Mouse (Mus musculus) ES-E14 (cell line): ENCODE data around the gene Ldb3. TPM values are rescaled to one million over a fixed set of nuclear protein-coding genes. Genes with fewer than 3 reads are reported as not detected.
A peak's percentile ranks its signal among the peaks of the same experiment; 100 is the strongest.

Experiments
- DNase-seq: peaks from one replicate; pipeline ENCODE4 v3.0.0-alpha.2; 2013; ENCODE audit warnings: low read depth, low spot score
- H3K27ac ChIP-seq: 2 replicates; pipeline ENCODE4 v1.5.1; 2012; ENCODE audit warnings: low read depth, mild to moderate bottlenecking, low read length, moderate library complexity, mixed read lengths; ENCODE audit not compliant: poor library complexity, insufficient read depth, severe bottlenecking
- H3K36me3 ChIP-seq: 2 replicates; pipeline ENCODE4 v1.6.1; 2012; ENCODE audit warnings: mild to moderate bottlenecking, low read length, moderate library complexity, mixed read lengths; ENCODE audit not compliant: control insufficient read depth, poor library complexity, insufficient read depth, severe bottlenecking
- H3K4me1 ChIP-seq, 2 experiments: fragments of 150-350 bp in 1 of 2; sonication (generic) in 1 of 2; 2 replicates each; pipeline ENCODE4 v1.6.1; 2012; ENCODE audit warnings: low read length in 2 of 2, mild to moderate bottlenecking in 1 of 2, mixed read lengths in 1 of 2; ENCODE audit not compliant: control insufficient read depth in 2 of 2, insufficient read depth in 2 of 2, poor library complexity in 1 of 2
- H3K4me3 ChIP-seq, 2 experiments: fragments of 150-350 bp in 1 of 2; sonication (generic) in 1 of 2; 2 replicates each; pipeline ENCODE4 v1.5.1; 2012; ENCODE audit warnings: low read length in 2 of 2, low read depth in 1 of 2, mild to moderate bottlenecking in 1 of 2, mixed read lengths in 1 of 2; ENCODE audit not compliant: insufficient read depth in 1 of 2, poor library complexity in 1 of 2, severe bottlenecking in 1 of 2
- H3K9ac ChIP-seq: 2 replicates; pipeline ENCODE4 v1.6.1; 2012; ENCODE audit warnings: low read depth, mild to moderate bottlenecking, low read length, mixed read lengths; ENCODE audit not compliant: poor library complexity, insufficient read depth, severe bottlenecking
- H3K9me3 ChIP-seq: fragments of 150-350 bp; sonication (generic); 2 replicates; pipeline ENCODE4 v1.6.1; 2012; ENCODE audit warnings: low read depth, mild to moderate bottlenecking, low read length; ENCODE audit not compliant: control insufficient read depth, insufficient read depth
- CHD2 ChIP-seq: IDR thresholded peaks from 2 replicates; pipeline ENCODE4 v1.6.1; 2014; ENCODE audit warnings: mild to moderate bottlenecking, low read depth, low read length, inconsistent platforms
- HCFC1 ChIP-seq: IDR thresholded peaks from 2 replicates; pipeline ENCODE4 v1.6.1; 2012; ENCODE audit warnings: low read length, inconsistent platforms, borderline replicate concordance; ENCODE audit not compliant: insufficient read depth
- MAFK ChIP-seq: IDR thresholded peaks from 2 replicates; pipeline ENCODE4 v1.6.1; 2014; ENCODE audit warnings: mild to moderate bottlenecking, low read depth, low read length, inconsistent platforms; ENCODE audit not compliant: insufficient read depth
- ZC3H11A ChIP-seq: IDR thresholded peaks from 2 replicates; pipeline ENCODE4 v1.6.1; 2012; ENCODE audit warnings: low read depth, mild to moderate bottlenecking, inconsistent platforms, low read length, borderline replicate concordance
- ZNF384 ChIP-seq: IDR thresholded peaks from 2 replicates; pipeline ENCODE4 v1.6.1; 2012; ENCODE audit warnings: low read depth, low read length, inconsistent platforms
- in situ Hi-C, 2 experiments: fragments of 600-800 bp; cut with MboI; formaldehyde crosslinking; loops; one replicate each; pipeline ENCODE4 v1.15.1; 2025; ENCODE audit warnings: low sequenced_read_pairs in 2 of 2, inconsistent platforms in 1 of 2; ENCODE audit not compliant: unreplicated experiment in 2 of 2
- total RNA-seq: library from RNA; depleted of rRNA; stranded (reverse); fragments of 300-350 nt; gene quantifications from 2 replicates; pipeline ENCODE4 v1.2.3, GENCODE M21; 2012

Ldb3 gene
- total RNA-seq, 1 experiment, result 0.98 TPM

DNA sequence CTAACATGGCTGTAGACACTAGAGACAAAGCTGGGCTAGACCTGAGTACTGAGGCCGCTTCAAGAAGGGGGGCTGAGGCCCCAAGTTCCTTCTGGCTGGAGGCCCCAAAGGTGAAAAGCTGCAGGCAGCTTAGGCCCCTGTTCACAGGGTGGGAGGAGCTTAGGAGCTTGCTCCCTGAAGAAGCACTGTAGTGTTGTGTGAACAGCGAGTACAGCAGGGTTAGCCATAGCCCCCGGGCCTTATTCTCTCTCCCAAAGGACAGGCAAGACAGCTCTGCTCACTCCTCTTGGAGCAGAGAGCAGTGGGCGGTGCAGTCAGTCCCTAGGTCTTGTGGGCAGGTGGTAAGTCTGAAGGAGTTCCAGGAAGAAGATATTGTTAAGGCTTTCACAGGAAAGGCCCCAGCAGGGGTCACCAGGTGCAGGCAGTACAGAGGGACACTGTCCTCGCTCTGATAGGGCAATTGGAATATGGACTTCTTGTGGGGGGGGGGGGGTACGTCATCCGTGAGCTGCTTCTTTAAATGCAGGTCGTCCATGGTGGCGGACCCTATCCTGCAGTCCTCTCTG lies 15.1 kb downstream of the Ldb3 start:
- Histone ChIP-seq H3K9ac (no peak overlapping the region), H3K9me3 (no peaks in the 10 kb centered on the region), H3K4me1 (peaks cover 0 to 5% of the 10 kb centered on the region in 2 experiments; a peak in 1 of 4 replicates), H3K36me3 (no peaks in the 10 kb centered on the region), H3K27ac (no peak overlapping the region), H3K4me3 (no peak overlapping the region)
- in situ Hi-C loops, result loop anchor here in 1 of 2 experiments (10.0 kb wide), 1 partner anchor 139 kb away; no protein-coding TSS in a partner anchor
- TF ChIP-seq ZC3H11A (no peak), CHD2 (no peak), HCFC1 (no peak), MAFK (no peak), ZNF384 (no peak)
- DNase-seq, result no peak

DNA sequence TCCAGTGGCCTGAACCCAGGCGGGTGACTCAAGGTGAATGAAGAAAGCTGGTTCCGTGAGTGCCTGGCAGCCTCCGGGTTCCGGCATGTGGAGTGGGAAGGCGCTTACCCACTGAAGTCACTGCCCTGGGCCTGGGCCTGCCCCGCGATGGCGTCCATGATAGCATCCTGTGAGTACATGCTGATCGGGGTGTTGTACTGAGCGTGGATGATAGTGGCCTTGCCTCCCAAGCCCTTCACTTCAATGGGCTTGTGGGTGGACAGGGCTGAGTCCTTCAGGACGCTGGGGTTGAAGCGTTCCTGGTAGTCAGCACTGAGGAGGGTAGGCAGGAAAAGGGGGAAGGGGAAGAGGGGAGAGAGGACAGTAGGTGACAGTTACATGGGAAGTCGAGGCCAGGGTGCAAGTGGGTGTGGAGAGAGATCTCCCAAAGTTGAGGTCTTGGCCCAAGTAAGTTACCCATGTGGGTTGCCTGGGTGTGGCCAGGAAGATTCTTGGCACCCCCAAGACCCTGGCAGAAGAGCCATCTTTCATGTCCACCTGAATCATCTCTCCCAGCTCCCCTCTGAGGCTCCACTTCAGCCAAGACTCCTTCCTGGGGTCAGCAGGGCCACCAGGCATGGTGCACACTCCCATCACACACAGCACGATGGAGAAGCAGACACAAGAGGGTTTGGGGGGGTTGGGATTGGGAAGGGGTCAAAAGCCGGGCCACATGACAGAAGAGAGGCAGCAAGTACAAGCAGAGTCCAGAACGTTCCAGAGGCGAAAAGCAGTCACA lies 16.7 kb downstream of the Ldb3 start:
- Histone ChIP-seq H3K4me1 (peaks cover 0 to 4% of the 10 kb centered on the region in 2 experiments; a peak in 1 of 4 replicates), H3K36me3 (no peaks in the 10 kb centered on the region), H3K9ac (no peak overlapping the region), H3K9me3 (no peaks in the 10 kb centered on the region), H3K4me3 (no peak overlapping the region), H3K27ac (no peak overlapping the region; the same call in 1 of the 2 replicates)
- no peak for DNase-seq
- in situ Hi-C loops, result loop anchor here in 1 of 2 experiments (10.0 kb wide), 1 partner anchor 137 kb away; no protein-coding TSS in a partner anchor
- TF ChIP-seq ZC3H11A (no peak), MAFK (no peak), CHD2 (no peak), ZNF384 (no peak), HCFC1 (no peak)

DNA sequence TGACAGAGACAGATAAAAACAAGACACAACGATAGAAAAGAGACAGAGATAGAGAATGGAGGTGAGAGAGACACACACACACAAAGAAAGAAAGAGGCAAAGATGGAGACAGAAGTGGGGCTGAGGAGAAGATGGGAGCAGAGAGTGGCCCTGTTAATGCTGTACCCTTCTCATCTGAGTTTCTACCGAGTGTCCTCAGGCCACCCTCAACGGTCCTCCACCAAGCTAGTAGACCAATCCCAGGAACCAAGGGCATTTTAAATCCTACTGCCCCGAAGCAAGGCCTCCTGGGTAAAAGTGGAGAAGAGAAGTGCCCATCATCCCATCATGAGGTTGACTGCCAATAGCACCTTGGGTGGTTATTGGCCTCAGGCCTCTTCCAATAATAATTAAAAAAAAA lies 17.6 kb downstream of the Ldb3 start:
- TF ChIP-seq ZNF384 (no peak), MAFK (no peak), HCFC1 (no peak), ZC3H11A (no peak), CHD2 (no peak)
- Histone ChIP-seq H3K36me3 (no peaks in the 10 kb centered on the region), H3K4me3 (no peak overlapping the region), H3K9me3 (no peaks in the 10 kb centered on the region), H3K27ac (no peak overlapping the region), H3K9ac (no peak overlapping the region), H3K4me1 (peaks cover 0 to 3% of the 10 kb centered on the region in 2 experiments; a peak in 1 of 4 replicates)
- DNase-seq, result no peak
- in situ Hi-C loops, result loop anchor here in 1 of 2 experiments (10.0 kb wide), 1 partner anchor 136 kb away; no protein-coding TSS in a partner anchor

- Histone ChIP-seq H3K4me3 (no peak overlapping the region), H3K9ac (no peak overlapping the region), H3K27ac (no peak overlapping the region), H3K9me3 (no peaks in the 10 kb centered on the region), H3K4me1 (peaks cover 0 to 3% of the 10 kb centered on the region in 2 experiments; a peak in 1 of 4 replicates), H3K36me3 (no peaks in the 10 kb centered on the region)
- peak; percentile 73 for DNase-seq
- in situ Hi-C loops, result loop anchor here in 1 of 2 experiments (10.0 kb wide), 1 partner anchor 135 kb away; no protein-coding TSS in a partner anchor
- TF ChIP-seq ZNF384, result no peak
- TF ChIP-seq HCFC1, result no peak
- peak; percentile 68; the same call in 1 of the 2 replicates for TF ChIP-seq ZC3H11A
- TF ChIP-seq MAFK, result no peak
Measured at GRCm38 (mm10) chr14:34570294-34570693, 18.2 kb downstream of the Ldb3 start.
